Mouse (Mus musculus): ENCODE data around the gene Tob2.

Gene Tob2

GRCm38 (mm10) chr15:81836966-81837920, 21.4 kb downstream of the Tob2 start:
- no peak for DNase-seq

GRCm38 (mm10) chr15:81836124-81836821, 22.3 kb downstream of the Tob2 start:
- peak; percentile 85 to 93 for DNase-seq

- DNase-seq = no peak
These were observed 23.4 kb downstream of the Tob2 start for GRCm38 (mm10) chr15:81835007-81835880.

GRCm38 (mm10) chr15:81834171-81834841, 24.3 kb downstream of the Tob2 start:
- DNase-seq = no peak

GRCm38 (mm10) chr15:81833481-81833880, 25.1 kb downstream of the Tob2 start:
- DNase-seq = no peak

GRCm38 (mm10) chr15:81832219-81832618, 26.4 kb downstream of the Tob2 start:
- no peak for DNase-seq

GRCm38 (mm10) chr15:81831136-81831825, 27.3 kb downstream of the Tob2 start:
- DNase-seq = peak; percentile 95

- no peak for DNase-seq
These were observed 28.1 kb downstream of the Tob2 start for GRCm38 (mm10) chr15:81830530-81830929.

GRCm38 (mm10) chr15:81829208-81829580, 29.4 kb downstream of the Tob2 start:
- no peak for DNase-seq

GRCm38 (mm10) chr15:81828426-81829207, 30.0 kb downstream of the Tob2 start:
- no peak for DNase-seq

GRCm38 (mm10) chr15:81824832-81825231, 33.8 kb downstream of the Tob2 start:
- no peak for DNase-seq

GRCm38 (mm10) chr15:81822631-81823030, 36.0 kb downstream of the Tob2 start:
- no peak for DNase-seq

GRCm38 (mm10) chr15:81818404-81818803, 40.2 kb downstream of the Tob2 start:
- no peak for DNase-seq

GRCm38 (mm10) chr15:81814716-81815370, 43.8 kb downstream of the Tob2 start:
- DNase-seq = peak in 1 of 2 experiments; percentile 22

- no peak for DNase-seq
These were observed 44.5 kb downstream of the Tob2 start for GRCm38 (mm10) chr15:81813986-81814705.

- no peak for DNase-seq
These were observed 45.6 kb downstream of the Tob2 start for GRCm38 (mm10) chr15:81812696-81813631.

- DNase-seq = no peak
These were observed 46.3 kb downstream of the Tob2 start for GRCm38 (mm10) chr15:81812287-81812686.

- DNase-seq = no peak
These were observed 47.0 kb downstream of the Tob2 start for GRCm38 (mm10) chr15:81811599-81811996.

Measured in lung, postnatal 4 days (tissue).